Mouse (Mus musculus): ENCODE measurements at regions not wholly inside any gene's neighbourhood (a gene's known extent, or its start where the extent isn't known, plus 50 kb on each side); places are given as distances from the start of the nearest gene placed in this dataset.
A peak's percentile ranks its signal among the peaks of the same experiment; 100 is the strongest.

- DNase-seq, result no peak
These were observed 630.9 kb upstream of the Lcorl start for GRCm38 (mm10) chr5:46488140-46488942.

GRCm38 (mm10) chr5:46486740-46487326, 629.4 kb upstream of the Lcorl start:
- no peak for DNase-seq

- no peak for DNase-seq
These were observed 598.9 kb upstream of the Lcorl start for GRCm38 (mm10) chr5:46456356-46456755.

GRCm38 (mm10) chr5:46448274-46448673, 590.9 kb upstream of the Lcorl start:
- no peak for DNase-seq

- no peak for DNase-seq
These were observed 588.4 kb upstream of the Lcorl start for GRCm38 (mm10) chr5:46445844-46446243.

GRCm38 (mm10) chr5:46445122-46445521, 587.7 kb upstream of the Lcorl start:
- DNase-seq, result no peak

- peak in 1 of 2 experiments; percentile 11 for DNase-seq
These were observed 586.5 kb upstream of the Lcorl start for GRCm38 (mm10) chr5:46443805-46444340.

- no peak for DNase-seq
These were observed 585.3 kb upstream of the Lcorl start for GRCm38 (mm10) chr5:46442600-46443248.

- DNase-seq, result peak in 1 of 2 experiments; percentile 5
These were observed 584.3 kb upstream of the Lcorl start for GRCm38 (mm10) chr5:46441716-46442115.

- DNase-seq, result no peak
These were observed 574.4 kb upstream of the Lcorl start for GRCm38 (mm10) chr5:46431644-46432367.

GRCm38 (mm10) chr5:46422738-46423137, 565.3 kb upstream of the Lcorl start:
- no peak for DNase-seq

GRCm38 (mm10) chr5:46406969-46407368, 549.6 kb upstream of the Lcorl start:
- no peak for DNase-seq

GRCm38 (mm10) chr5:46406404-46406803, 549.0 kb upstream of the Lcorl start:
- DNase-seq, result no peak

GRCm38 (mm10) chr5:46386591-46386990, 529.2 kb upstream of the Lcorl start:
- no peak for DNase-seq

- no peak for DNase-seq
These were observed 509.9 kb upstream of the Lcorl start for GRCm38 (mm10) chr5:46367328-46367727.

- DNase-seq, result no peak
These were observed 506.2 kb upstream of the Lcorl start for GRCm38 (mm10) chr5:46363661-46364060.

- no peak for DNase-seq
These were observed 504.2 kb upstream of the Lcorl start for GRCm38 (mm10) chr5:46361637-46362036.

- DNase-seq, result no peak
These were observed 491.0 kb upstream of the Lcorl start for GRCm38 (mm10) chr5:46348448-46348847.

GRCm38 (mm10) chr5:46347368-46348083, 490.1 kb upstream of the Lcorl start:
- peak; percentile 74 to 78 for DNase-seq

GRCm38 (mm10) chr5:46338461-46338860, 481.0 kb upstream of the Lcorl start:
- no peak for DNase-seq

GRCm38 (mm10) chr5:46330880-46331279, 473.5 kb upstream of the Lcorl start:
- DNase-seq, result no peak
